Mouse (Mus musculus): ENCODE results near the gene Mafg.

DNA sequence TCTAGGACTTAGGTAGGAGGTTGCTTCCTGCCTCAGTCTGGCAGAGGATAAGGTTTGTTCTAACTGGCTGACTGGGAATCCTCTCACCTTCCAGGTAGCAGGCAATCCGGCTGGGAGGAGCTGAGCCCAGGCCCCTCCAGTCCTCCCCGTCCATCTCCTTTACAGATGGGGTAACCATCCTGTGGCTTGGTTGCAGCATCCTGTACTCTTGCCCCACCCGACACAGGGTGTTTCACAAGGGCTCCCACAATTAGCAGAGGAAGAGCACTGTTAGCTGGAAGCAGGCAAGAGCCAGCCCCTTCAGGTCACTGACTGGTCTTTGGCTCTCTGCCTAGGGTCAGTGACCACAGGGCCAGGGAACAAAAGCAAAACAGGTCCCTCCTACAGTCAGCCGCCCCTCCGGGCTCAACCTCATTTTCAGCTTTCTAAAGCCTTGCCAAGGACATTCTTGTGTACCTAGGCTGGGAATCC is 3.0 kb downstream of the Mafg start:
- TF ChIP-seq CTCF (IDR thresholded peaks at IDR 0.05; ENCODE audit: extremely low read depth, insufficient read length, insufficient replicate concordance, low read depth, low read length) (no peak), POLR2A (IDR thresholded peaks at IDR 0.05; ENCODE audit: low read depth, low read length) (no peak)

All from small intestine, adult 2 months (tissue).